Mouse (Mus musculus) embryonic stem cell, embryonic (primary cell): ENCODE measurements around the gene Stk16.

ENCODE experiments used
- CTCF ChIA-PET, 4 experiments: fragments of 300-600 bp in 2 of 4; fragments of 350-600 bp in 2 of 4; sonication (Branson Sonifier 250); formaldehyde crosslinking; loops; one replicate each; lab custom pipeline; 2022; ENCODE audit warnings: inconsistent platforms in 2 of 4; lab: Charles Lee
- POLR2A ChIA-PET, 4 experiments: fragments of 300-600 bp in 2 of 4; fragments of 350-600 bp in 2 of 4; sonication (Branson Sonifier 250); formaldehyde crosslinking; loops; one replicate each; lab custom pipeline; 2022; ENCODE audit warnings: antibody characterized with exemption in 4 of 4, inconsistent platforms in 1 of 4; lab: Charles Lee

The Stk16 gene

GRCm38 (mm10) chr1:75255516-75256046, 44.9 kb downstream of the Stk16 start:
- ChIA-PET CTCF (interaction anchor here (0.6 to 2.9 kb wide), 11 partner anchors 10 to 311 kb away, joined by 3 to 41 read pairs (median 6); partner anchors contain the start of genes A630095N17Rik (in 1 of the 4), Abcb6 (in 1 of the 4), Dnajb2 (in 1 of the 4) and Dnpep (in 1 of the 4)), POLR2A (interaction anchor here in 3 of 4 experiments (0.7 to 2.9 kb wide), 6 partner anchors 11 to 61 kb away, joined by 3 to 20 read pairs (median 4); no protein-coding TSS in a partner anchor)

GRCm38 (mm10) chr1:75261278-75261677, 50.6 kb downstream of the Stk16 start:
- CTCF ChIA-PET = interaction anchor here in 1 of 4 experiments (2.8 kb wide), 1 partner anchor 10 kb away, joined by 10 read pairs; no protein-coding TSS in a partner anchor
- POLR2A ChIA-PET = interaction anchor here in 1 of 4 experiments (0.9 kb wide), 1 partner anchor 43 kb away, joined by 3 read pairs; no protein-coding TSS in a partner anchor

DNA sequence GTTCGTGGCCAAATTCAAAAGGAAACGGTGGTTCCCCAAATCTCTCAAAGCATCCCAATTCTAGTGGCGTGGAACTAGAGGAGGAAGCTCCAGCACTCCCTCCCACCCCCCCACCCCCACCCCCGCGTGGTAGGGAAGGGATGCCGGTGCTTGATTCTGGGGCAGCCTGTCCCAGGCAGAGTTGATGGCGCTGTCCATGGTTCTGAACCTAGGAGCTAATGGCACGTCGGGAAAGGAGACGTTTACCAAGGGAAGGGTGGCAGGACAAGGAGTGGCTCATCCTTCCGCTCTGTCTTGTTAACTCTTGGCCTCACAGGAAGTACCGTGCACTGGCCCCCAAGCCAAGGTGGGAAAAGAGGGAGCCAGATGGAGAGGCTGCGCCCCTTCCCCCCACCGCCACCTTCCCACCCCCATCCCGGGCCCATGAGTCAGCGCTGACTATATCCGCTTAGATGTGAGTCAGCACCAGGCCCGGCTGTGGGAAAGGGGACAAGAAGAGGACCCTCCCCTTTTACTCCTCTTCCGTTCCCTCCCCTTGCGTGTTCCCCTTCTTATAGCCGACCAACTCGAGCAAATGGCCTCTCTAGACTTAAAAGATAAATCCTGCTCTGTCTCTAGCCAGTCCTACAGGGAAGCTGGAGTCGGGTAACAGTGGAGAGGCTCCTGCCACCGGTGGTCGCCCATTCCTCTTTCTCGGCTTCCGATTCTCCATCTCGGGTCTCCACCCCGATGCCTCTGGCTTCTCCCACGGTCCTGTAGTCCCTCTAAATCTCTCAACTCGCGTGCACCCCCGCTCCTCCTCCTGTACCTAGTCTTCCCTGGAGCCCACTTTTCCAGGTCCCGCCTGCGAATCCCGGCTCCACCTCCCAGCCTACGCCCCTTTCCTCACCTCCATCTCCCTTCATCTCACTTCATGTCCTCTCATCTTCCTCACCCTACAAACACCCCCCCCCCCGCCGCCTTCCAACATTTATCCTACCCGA, 52.6 kb downstream of the Stk16 start:
- ChIA-PET CTCF (interaction anchor here in 3 of 4 experiments (0.6 to 2.7 kb wide), 12 partner anchors 9 to 378 kb away, joined by 3 to 14 read pairs (median 5); partner anchors contain the start of genes Cryba2 (in 1 of the 3) and Fev (in 1 of the 3)), POLR2A (interaction anchor here in 3 of 4 experiments (0.6 to 2.1 kb wide), 17 partner anchors 9 to 1948 kb away, joined by 3 to 12 read pairs (median 3); partner anchors contain the start of genes Tuba4a (in 2 of the 3), Abcb6 (in 1 of the 3) and Zfand2b (in 1 of the 3))

DNA sequence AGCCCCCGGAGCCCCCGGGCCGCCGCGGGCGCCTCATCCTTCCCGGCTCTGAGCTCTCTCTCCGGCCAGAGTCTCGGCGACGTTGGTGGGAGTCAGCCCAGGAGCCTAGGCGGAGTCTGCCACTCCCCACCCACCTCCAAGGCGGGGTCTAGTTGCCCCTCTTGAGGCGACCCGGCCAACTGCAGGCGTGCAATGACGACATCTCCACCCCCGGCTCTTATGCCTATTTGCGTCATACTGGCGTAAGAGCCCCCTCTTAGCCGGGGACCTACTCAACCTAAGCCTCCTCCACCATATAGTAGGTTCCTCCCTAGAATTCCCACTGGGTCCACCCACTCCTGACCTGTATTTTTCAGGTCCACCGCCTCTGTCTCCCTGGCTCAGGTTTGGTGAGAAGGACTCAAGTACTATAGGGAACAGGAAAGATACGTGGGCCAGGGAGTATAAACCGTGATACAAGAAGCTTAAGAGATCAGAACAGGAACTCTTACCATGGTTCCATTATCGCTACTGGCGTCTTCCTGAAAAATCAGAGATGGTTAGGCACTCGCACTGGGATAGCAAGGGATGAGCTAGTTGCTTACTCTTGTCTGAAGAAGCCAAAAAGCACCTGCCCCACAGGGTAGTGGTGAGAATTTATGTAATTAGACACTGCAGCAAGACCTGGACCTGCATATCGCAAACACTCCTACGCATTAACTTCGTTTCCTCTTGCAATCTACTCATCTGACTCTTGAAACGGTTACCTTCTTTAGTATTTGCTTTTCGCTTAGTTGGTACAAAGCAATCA, 53.6 kb downstream of the Stk16 start, which contains the start of gene Ptprn:
Gene Ptprn, minus strand, starts transcription at position 412 of the 790 bp plus-strand sequence.
- CTCF ChIA-PET = interaction anchor here in 3 of 4 experiments (0.6 to 2.7 kb wide), 14 partner anchors 10 to 379 kb away, joined by 3 to 14 read pairs (median 4); partner anchors contain the start of genes Cryba2 (in 1 of the 3) and Fev (in 1 of the 3)
- POLR2A ChIA-PET = interaction anchor here (0.6 to 2.1 kb wide), 18 partner anchors 10 to 1947 kb away, joined by 3 to 12 read pairs (median 3); partner anchors contain the start of genes Abcb6 (in 1 of the 4), Ankzf1 (in 1 of the 4), Atg9a (in 1 of the 4) and Dnpep (in 1 of the 4)
